8 mouse cellular contexts compared by ENCODE assay signal in genomic region chr3:121344056-121344945, GRCm38 (mm10). TPM values are rescaled to one million over a fixed set of nuclear protein-coding genes. Genes with fewer than 3 reads are reported as not detected.
DNase-seq lines count a peak whose midpoint lies in the region; ATAC-seq lines count a peak whose summit lies in the region.

No protein-coding gene starts in this region.

- no peaks in the 10 kb centered on the region for H3K9me3 ChIP-seq in liver, embryonic 15.5 days (replicated peaks)

- H3K4me2 ChIP-seq in liver, embryonic 15.5 days: no peak overlapping the region

- no peaks in the 10 kb centered on the region for H3K27me3 ChIP-seq in liver, embryonic 15.5 days

- H3K4me3 ChIP-seq in liver, embryonic 15.5 days (replicated peaks): no peak overlapping the region

- peaks cover 20% of the 10 kb centered on the region for H3K4me1 ChIP-seq in liver, embryonic 15.5 days (replicated peaks)

- WGBS in liver, embryonic 15.5 days (ENCODE audit: insufficient replicate concordance): 25% methylated on average over 8 of the region's 8 CpGs

- intact Hi-C loops in left cerebral cortex, postnatal 14 days (cut with DNase I): no loop called here

- peak; percentile 26 for DNase-seq in adrenal gland, postnatal 14 days
- no peak for DNase-seq in adrenal gland, postnatal 36 days
- peak; percentile 36 for DNase-seq in thymus, postnatal 0 days (ENCODE audit: low spot score)
- DNase-seq in thymus, postnatal 14 days: no peak
- DNase-seq in left cerebral cortex, postnatal 14 days (ENCODE audit: low spot score in 2 of 2): no peak
- no peak for DNase-seq in yolk sac, embryonic 10.5 days (ENCODE audit: low spot score)
- no peak for DNase-seq in frontal cortex, postnatal 14 days (ENCODE audit: low spot score in 2 of 2)

- peak overlapping the region; percentile 64 for H3K27ac ChIP-seq in liver, embryonic 15.5 days (replicated peaks)

- H3K36me3 ChIP-seq in liver, embryonic 15.5 days (replicated peaks): no peaks in the 10 kb centered on the region

- ATAC-seq in liver, embryonic 15.5 days (ENCODE audit: insufficient read depth): no peak

- H3K9ac ChIP-seq in liver, embryonic 15.5 days: no peak overlapping the region

RNA-seq across cellular contexts. Expression of gene Alg14, which starts 52.7 kb away (rescaled TPM):
- 37.2 and 37.9 TPM in 2 replicates for total RNA-seq in adrenal gland, postnatal 14 days (2021)
- 10 to 100 TPM; 35.0 to 41.2 TPM for total RNA-seq in adrenal gland, postnatal 36 days (2021)
- 24.3 and 28.1 TPM in 2 replicates for polyA plus RNA-seq in thymus, postnatal 0 days (2015; fragmentation: Nextera tagmentation; extraction: Ambion mirVana)
- 12.7 and 13.5 TPM in 2 replicates for polyA plus RNA-seq in liver, embryonic 15.5 days (2015; fragmentation: Nextera tagmentation; extraction: Ambion mirVana)
- total RNA-seq in left cerebral cortex, postnatal 14 days (2021): 10 to 100 TPM; 17.1 to 18.5 TPM

Comparison
In these comparisons a context has a peak if more than half of its experiments do, and no peak if none do; other contexts are left out.
1. DNase-seq: peak in adrenal gland, postnatal 14 days (single experiment) and thymus, postnatal 0 days (single experiment); none in adrenal gland, postnatal 36 days (0 of 2), thymus, postnatal 14 days (single experiment), left cerebral cortex, postnatal 14 days (0 of 2), yolk sac, embryonic 10.5 days (single experiment) and frontal cortex, postnatal 14 days (0 of 2).